Mouse (Mus musculus) CD4-positive, CD25-positive, alpha-beta regulatory T cell, adult 4 months (primary cell): ENCODE results near the gene Fgfr4. TPM values are rescaled to one million over a fixed set of nuclear protein-coding genes. Genes with fewer than 3 reads are reported as not detected.

Source experiments
- ATAC-seq: one replicate; pipeline ENCODE4 v1.8.0; 2017
- polyA plus RNA-seq, 2 experiments: library from polyadenylated mRNA; unstranded; fragments of 100-300 nt; shearing (Covaris generic); gene quantifications; one replicate each; pipeline ENCODE4 v1.2.1; 2017

Fgfr4 gene
- polyA plus RNA-seq, 2 experiments from 2014 or later = not detected

DNA sequence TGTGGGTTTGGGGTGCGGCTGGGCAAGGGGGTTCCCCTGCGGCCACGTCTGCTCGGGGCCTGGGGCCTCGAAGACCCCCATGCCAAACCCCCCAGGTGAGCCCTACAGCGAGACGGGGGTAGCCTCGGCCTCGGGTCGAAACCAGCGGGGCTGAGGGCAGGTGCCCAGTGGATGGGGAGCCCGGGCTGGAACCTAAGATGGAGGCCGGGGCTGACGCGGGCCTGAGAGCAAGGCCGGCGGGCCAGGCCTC, 58.5 kb downstream of the Fgfr4 start:
- ATAC-seq = peak; percentile 62

DNA sequence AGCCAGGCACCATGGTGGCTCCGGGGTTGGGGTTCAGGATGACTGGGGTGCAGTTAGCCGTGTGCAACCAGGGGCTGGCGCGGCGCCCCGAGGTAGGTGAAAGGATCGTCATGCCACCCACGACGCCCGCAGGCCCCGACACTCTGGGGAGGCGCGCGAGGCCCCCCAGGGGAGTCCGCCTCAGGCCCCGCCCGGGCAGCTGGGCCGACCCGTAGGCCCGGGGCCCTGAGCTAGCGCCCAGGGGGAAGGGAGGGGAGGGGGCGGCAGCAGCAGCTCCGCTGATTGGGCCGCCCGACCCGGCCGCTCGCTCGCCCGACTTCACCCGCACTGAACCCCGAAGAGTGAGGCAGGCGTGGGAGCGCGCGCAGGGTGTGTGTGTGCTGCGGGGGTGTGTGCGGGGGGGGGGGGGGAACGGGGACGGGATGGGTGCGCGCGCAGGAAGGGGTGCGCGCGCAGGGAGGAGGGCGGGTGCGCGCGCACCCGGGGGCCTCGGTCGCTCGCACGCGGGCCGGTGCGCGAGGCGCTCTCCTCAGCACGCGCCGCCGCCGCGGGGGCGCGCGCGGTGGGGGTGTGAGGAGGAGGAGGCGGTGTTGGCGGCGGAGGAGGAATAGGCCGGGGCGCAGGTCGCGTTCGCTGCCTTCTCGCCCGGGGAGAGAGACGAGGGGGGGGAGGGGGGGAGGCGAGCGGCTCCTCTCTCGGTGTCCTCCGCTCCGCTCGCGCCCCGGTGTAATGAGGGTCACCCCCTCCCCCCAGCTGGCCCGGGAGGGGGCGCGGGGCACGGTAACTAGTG, 59.0 kb downstream of the Fgfr4 start:
- ATAC-seq = peak; percentile 62

DNA sequence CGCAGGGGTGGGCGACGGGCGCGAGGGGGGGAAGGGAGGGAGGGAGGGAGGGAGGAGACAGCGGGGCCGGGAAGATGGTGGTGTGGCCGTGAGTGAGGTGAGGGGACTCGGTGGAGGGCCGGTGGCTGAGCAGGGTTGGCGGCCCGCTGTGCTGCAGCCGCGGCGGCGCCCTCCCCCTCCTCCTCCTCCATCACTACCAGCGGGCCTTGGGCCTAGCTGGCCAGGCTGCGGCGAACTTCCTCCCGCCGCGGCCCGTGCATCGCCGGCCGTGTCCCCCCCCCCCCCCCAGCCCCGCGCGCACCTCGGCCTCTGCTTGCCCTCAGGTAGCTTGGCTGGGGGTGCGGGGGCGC, 59.5 kb downstream of the Fgfr4 start:
- no peak for ATAC-seq

DNA sequence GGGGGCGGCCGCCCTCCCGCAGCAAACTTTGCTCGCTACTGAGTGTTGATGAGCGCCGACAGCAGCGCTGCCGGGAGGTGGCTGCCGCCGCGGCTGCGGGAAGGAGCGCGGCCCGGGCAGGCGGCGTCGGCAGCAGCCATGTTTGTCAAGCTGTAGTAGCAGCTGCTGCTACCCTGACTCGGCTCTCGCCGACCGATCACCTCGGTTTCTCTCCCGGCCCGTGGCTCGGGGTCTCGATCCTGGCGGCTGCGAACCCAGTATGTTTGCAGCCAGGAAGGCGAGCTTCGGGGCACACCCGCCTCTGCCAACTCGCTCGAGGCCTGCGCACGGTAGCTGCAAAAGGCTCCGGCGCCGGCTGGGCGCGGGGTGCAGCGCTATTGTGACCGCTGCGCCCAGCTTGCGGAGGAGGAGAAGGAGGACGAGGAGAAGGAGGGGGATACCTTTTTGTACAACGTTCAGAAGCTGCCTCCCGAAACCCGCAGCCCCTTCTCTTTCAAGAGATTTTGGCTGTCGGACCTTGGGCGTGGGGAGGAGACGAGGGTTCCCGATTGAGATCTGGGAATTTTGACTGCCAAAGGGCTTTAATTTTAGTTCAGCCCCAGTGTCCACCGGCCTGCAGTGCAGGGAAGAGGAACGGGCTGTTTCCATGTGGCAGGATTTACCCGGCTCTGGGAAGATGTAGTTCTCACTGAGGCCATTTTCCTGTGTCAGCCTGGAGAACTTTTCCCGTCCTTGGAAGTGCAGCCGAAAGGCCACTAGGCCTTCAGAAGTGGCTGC, 60.1 kb downstream of the Fgfr4 start:
- no peak for ATAC-seq

DNA sequence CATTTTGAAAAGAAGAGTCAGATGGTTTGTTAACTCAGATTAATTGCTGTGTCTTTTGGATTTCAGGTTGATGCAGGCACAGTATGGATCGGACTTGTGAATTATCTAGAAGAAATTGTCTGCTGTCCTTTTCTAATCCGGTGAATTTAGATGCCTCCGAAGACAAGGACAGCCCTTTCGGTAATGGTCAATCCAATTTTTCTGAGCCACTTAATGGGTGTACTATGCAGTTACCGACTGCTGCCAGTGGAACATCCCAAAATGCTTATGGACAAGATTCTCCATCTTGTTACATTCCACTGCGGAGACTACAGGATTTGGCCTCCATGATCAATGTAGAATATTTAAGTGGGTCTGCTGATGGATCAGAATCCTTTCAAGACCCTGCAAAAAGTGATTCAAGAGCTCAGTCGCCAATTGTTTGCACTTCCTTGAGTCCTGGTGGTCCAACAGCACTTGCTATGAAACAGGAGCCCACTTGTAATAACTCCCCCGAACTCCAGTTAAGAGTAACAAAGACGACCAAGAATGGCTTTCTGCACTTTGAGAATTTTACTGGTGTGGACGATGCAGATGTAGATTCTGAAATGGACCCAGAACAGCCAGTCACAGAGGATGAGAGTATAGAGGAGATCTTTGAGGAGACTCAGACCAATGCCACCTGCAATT, 60.8 kb downstream of the Fgfr4 start:
- no peak for ATAC-seq

Other genes with a start within 250 kb of the Fgfr4 start
- under 1 TPM in 1 of 2 experiments, not detected in 1; 0.46 TPM for gene Unc5a, start 203.2 kb upstream of the Fgfr4 start, polyA plus RNA-seq
- 1 to 10 TPM in 1 of 2 experiments, under 1 TPM in 1; 0.50 to 1.8 TPM for gene Hk3, start 131.3 kb upstream of the Fgfr4 start, polyA plus RNA-seq
- 100 to 1,000 TPM in 1 of 2 experiments, 10 to 100 TPM in 1; 90.1 to 100 TPM for gene Uimc1, start 52.3 kb upstream of the Fgfr4 start, polyA plus RNA-seq
- gene Zfp346, start 47.3 kb upstream of the Fgfr4 start, polyA plus RNA-seq = 10 to 100 TPM; 16.3 to 20.1 TPM
- not detected for gene Gm17617, start 19.1 kb upstream of the Fgfr4 start, polyA plus RNA-seq
- gene Nsd1, start 57.1 kb downstream of the Fgfr4 start, polyA plus RNA-seq = 10 to 100 TPM; 63.0 to 64.6 TPM
- 100 to 1,000 TPM; 207 to 213 TPM for gene Prelid1, start 167.9 kb downstream of the Fgfr4 start, polyA plus RNA-seq
- 10 to 100 TPM in 1 of 2 experiments, 1 to 10 TPM in 1; 7.1 to 14.0 TPM for gene Rab24, start 169.3 kb downstream of the Fgfr4 start, polyA plus RNA-seq
- gene Mxd3, start 177.2 kb downstream of the Fgfr4 start, polyA plus RNA-seq = 1 to 10 TPM; 3.4 to 6.1 TPM
- 10 to 100 TPM; 59.0 to 66.4 TPM for gene Lman2, start 210.1 kb downstream of the Fgfr4 start, polyA plus RNA-seq
- 10 to 100 TPM; 71.0 to 88.5 TPM for gene Rgs14, start 217.1 kb downstream of the Fgfr4 start, polyA plus RNA-seq
- not detected for gene Slc34a1, start 245.5 kb downstream of the Fgfr4 start, polyA plus RNA-seq